21 mouse cellular contexts compared by ENCODE assay signal in the genomic region with DNA sequence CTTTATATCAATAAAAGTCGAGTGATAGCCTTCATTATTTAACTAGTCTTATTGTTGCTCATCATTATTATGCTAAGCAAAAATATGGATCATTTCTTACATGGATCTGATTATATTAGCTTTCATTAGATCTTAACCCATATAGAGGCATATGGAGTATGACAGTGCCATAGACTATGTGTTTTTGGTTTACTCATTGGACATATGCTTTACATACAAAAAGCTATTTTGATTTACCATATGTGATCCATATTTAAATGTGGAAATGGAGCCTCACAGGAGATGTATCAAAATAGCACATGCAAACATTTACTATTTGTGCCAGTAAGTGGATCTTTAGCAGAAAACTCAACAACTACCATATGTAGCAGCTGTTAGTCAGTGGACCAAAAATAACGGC.
"Had no signal": no experiment of that assay in that cellular context is flagged by ENCODE, and none has a peak within 500 bp of the region (broad histone marks: within the 10 kb centered on the region; RNA-seq: fewer than 3 reads in every experiment).

No protein-coding gene starts in this region.

- H3K9ac ChIP-seq: kidney, embryonic 15.5 days; liver, embryonic 13.5 days; lung, embryonic 14.5 days; midbrain, embryonic 13.5 days; neural tube, embryonic 13.5 days had no signal

- H3K4me3 ChIP-seq: kidney, embryonic 15.5 days; left cerebral cortex, adult 2 months; liver, embryonic 13.5 days; megakaryocyte, embryonic 14.5 days; midbrain, embryonic 10.5 days; midbrain, embryonic 13.5 days; myocyte; neural tube, embryonic 13.5 days had no signal

- DNase-seq: kidney, postnatal 10 days; kidney, postnatal 36 days; layer of hippocampus, postnatal 36 days; liver, embryonic 13.5 days; lung, embryonic 14.5 days; right cerebral cortex, adult 18-20 months; right cerebral cortex, postnatal 14 days; right cerebral cortex, postnatal 4 days; thymus, adult 18-20 months; thymus, postnatal 36 days had no signal

- H3K9me3 ChIP-seq: kidney, embryonic 15.5 days; liver, embryonic 13.5 days; megakaryocyte, embryonic 14.5 days; midbrain, embryonic 10.5 days; midbrain, embryonic 13.5 days; neural tube, embryonic 13.5 days had no signal

- H3K27ac ChIP-seq: kidney, embryonic 15.5 days; left cerebral cortex, adult 2 months; liver, embryonic 13.5 days; macrophage; midbrain, embryonic 10.5 days; midbrain, embryonic 13.5 days; neural tube, embryonic 13.5 days; stomach, postnatal 0 days had no signal

- ATAC-seq: lung, postnatal 0 days; midbrain, embryonic 13.5 days; midbrain, embryonic 16.5 days had no signal

- H3K4me1 ChIP-seq: kidney, embryonic 15.5 days; liver, embryonic 13.5 days; megakaryocyte, embryonic 14.5 days; midbrain, embryonic 10.5 days; midbrain, embryonic 13.5 days; neural tube, embryonic 13.5 days had no signal

- H3K36me3 ChIP-seq: kidney, embryonic 15.5 days; liver, embryonic 13.5 days; midbrain, embryonic 10.5 days; midbrain, embryonic 13.5 days; neural tube, embryonic 13.5 days had no signal

- H3K27me3 ChIP-seq: kidney, embryonic 15.5 days; liver, embryonic 13.5 days; megakaryocyte, embryonic 14.5 days; midbrain, embryonic 13.5 days; neural tube, embryonic 13.5 days had no signal

- H3K4me2 ChIP-seq: kidney, embryonic 15.5 days; liver, embryonic 13.5 days; lung, embryonic 14.5 days; midbrain, embryonic 13.5 days; neural tube, embryonic 13.5 days had no signal
